Mouse (Mus musculus) retina, postnatal 1 day (tissue): ENCODE data around the gene Gm29735.

Source experiments
- DNase-seq: peaks from one replicate; pipeline ENCODE4 v3.0.0-alpha.2; 2012

Gene Gm29735

GRCm38 (mm10) chr7:142119632-142120031 is 37.3 kb downstream of the Gm29735 start:
- DNase-seq, result peak; percentile 46
